Mouse (Mus musculus): ENCODE measurements around the gene Serpina12. TPM values are rescaled to one million over a fixed set of nuclear protein-coding genes. Genes with fewer than 3 reads are reported as not detected.

Gene Serpina12
- polyA plus RNA-seq (2015; fragmentation: Nextera tagmentation; extraction: Ambion mirVana) = not detected in 2 replicates

DNA sequence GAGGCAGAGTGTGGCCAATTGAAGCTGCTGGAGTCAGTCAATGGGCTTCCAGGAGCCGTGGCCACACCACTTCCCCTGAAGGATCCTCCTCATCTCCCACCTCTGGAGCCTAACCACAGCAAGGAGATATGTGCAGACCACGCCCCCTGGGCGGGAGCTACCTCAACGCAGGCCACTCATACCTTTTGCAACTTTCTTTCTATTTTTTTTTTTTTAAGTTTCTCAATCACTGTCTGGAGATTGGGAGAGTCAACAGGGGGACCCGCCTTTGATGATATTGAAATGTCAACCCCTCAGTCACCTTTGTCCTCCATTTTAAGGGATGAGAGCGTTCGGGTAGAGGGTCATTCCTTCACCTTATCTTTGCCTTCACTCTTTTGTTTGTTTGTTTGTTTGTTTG lies at the start of gene Serpina12:
TSS of gene Serpina12 (minus strand) at position 101 of the 400 bp plus-strand sequence.
- no peaks in the 10 kb centered on the region for H3K36me3 ChIP-seq
- 88% methylated on average over 7 of the region's 7 CpGs for WGBS

DNA sequence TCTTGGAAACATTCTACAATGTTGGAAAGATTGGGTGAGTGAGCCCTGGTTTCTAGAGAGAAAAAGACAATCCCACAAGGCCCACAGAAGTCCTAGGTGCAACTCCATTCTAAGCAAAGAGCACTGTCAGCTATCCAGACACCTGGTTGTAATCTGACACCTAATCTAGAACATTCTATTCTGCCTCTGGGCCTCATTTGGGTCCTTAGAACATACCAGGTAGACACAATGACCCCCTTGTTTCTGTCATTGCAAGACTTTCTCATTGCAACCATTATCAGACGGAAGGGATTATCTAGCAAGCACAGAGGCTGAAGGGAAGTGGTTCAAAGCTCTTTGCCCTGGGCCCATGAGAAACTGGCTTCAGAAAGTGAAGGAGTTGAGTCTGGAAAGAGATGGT lies 47.1 kb upstream of the Serpina12 start:
- Histone ChIP-seq H3K36me3 (no peaks in the 10 kb centered on the region), H3K9me3 (replicated peaks) (no peaks in the 10 kb centered on the region), H3K4me3 (replicated peaks) (no peak overlapping the region), H3K9ac (no peak overlapping the region), H3K4me1 (no peaks in the 10 kb centered on the region), H3K4me2 (no peak overlapping the region), H3K27ac (no peak overlapping the region), H3K27me3 (no peaks in the 10 kb centered on the region)
- 90% methylated on average over 1 of the region's 1 CpGs for WGBS
- ATAC-seq (replicated peaks; ENCODE audit: low FRiP score) = no peak

More for the DNA sequence above, at the start of gene Serpina12:
- no peak for ATAC-seq (replicated peaks; ENCODE audit: low FRiP score)
- no peaks in the 10 kb centered on the region for H3K9me3 ChIP-seq (replicated peaks)
- H3K4me3 ChIP-seq (replicated peaks) = no peak within 1 kb of the TSS
- H3K27me3 ChIP-seq = no peaks in the 10 kb centered on the region
- H3K27ac ChIP-seq = no peak within 1 kb of the TSS
- no peaks in the 10 kb centered on the region for H3K4me1 ChIP-seq
- H3K4me2 ChIP-seq = no peak within 1 kb of the TSS
- no peak within 1 kb of the TSS for H3K9ac ChIP-seq

DNA sequence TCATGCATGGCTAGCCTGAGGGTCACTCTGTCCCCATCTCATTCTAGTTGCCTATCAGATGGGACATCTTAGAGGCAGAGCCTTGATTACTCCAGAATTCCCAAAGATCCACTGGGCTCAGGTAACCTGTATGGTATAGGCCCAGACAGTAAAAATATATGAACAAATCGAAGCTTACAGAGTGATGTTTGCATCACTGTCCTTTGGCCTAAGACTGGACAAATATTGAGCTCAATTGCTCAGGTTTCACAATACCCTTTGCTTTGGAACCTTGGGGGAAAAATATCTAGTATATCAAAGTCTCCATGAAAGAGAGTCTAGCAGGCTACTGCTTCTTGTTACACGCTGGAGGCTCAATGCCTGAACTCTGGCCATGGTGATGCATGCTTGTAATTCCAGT lies 45.9 kb upstream of the Serpina12 start:
- H3K4me2 ChIP-seq = no peak overlapping the region
- no peaks in the 10 kb centered on the region for H3K4me1 ChIP-seq
- no peak overlapping the region for H3K9ac ChIP-seq
- no peak overlapping the region for H3K4me3 ChIP-seq (replicated peaks)
- ATAC-seq (replicated peaks; ENCODE audit: low FRiP score) = no peak
- H3K27me3 ChIP-seq = no peaks in the 10 kb centered on the region
- 69% methylated on average over 2 of the region's 2 CpGs for WGBS
- H3K36me3 ChIP-seq = no peaks in the 10 kb centered on the region
- H3K27ac ChIP-seq = no peak overlapping the region
- no peaks in the 10 kb centered on the region for H3K9me3 ChIP-seq (replicated peaks)

DNA sequence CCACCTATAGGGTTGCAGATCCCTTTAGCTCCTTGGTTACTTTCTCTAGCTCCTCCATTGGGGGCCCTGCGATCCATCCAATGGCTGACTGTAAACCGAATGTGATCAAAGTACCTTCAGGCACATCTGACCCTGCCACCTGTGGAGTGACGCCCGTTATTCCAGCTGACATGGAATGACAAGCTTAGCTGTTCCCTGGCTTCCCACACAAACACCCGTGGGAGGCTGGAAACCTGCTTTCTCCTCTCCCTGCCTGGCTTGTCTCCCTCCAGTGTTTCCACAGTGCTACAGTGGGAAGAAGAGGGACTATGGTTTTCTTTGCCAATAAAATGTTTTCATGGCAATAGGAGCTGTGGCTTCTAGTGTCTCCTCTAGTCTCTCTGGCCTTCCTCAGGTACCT lies 28.0 kb upstream of the Serpina12 start:
- WGBS = 50% methylated on average over 5 of the region's 5 CpGs
- Histone ChIP-seq H3K27ac (no peak overlapping the region), H3K27me3 (no peaks in the 10 kb centered on the region), H3K36me3 (no peaks in the 10 kb centered on the region), H3K9me3 (replicated peaks) (no peaks in the 10 kb centered on the region), H3K4me1 (no peaks in the 10 kb centered on the region), H3K4me3 (replicated peaks) (no peak overlapping the region), H3K9ac (no peak overlapping the region), H3K4me2 (no peak overlapping the region)
- ATAC-seq (replicated peaks; ENCODE audit: low FRiP score) = no peak

DNA sequence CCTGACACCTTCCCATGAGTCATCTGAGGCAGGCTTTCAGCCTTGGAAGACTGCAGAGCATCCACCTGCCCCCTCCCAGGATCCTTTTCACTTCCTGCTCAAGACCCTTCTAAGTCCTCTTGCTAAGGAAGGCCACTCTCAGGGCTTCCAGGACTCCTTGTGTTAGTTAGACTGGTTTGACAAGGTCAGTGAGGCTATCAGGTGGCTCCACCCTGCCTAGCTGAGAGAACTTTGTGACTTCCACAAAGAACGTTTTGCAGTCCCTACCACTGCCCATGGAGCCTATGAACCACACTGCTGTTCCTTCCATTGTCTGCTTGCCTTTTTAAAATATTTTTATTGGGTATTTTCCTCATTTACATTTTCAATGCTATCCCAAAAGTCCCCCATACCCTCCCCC lies 27.5 kb upstream of the Serpina12 start:
- Histone ChIP-seq H3K4me2 (no peak overlapping the region), H3K4me1 (no peaks in the 10 kb centered on the region), H3K36me3 (no peaks in the 10 kb centered on the region), H3K27me3 (no peaks in the 10 kb centered on the region), H3K9me3 (replicated peaks) (no peaks in the 10 kb centered on the region), H3K4me3 (replicated peaks) (no peak overlapping the region), H3K27ac (no peak overlapping the region), H3K9ac (no peak overlapping the region)
- 56% methylated on average over 1 of the region's 1 CpGs for WGBS
- no peak for ATAC-seq (replicated peaks; ENCODE audit: low FRiP score)

DNA sequence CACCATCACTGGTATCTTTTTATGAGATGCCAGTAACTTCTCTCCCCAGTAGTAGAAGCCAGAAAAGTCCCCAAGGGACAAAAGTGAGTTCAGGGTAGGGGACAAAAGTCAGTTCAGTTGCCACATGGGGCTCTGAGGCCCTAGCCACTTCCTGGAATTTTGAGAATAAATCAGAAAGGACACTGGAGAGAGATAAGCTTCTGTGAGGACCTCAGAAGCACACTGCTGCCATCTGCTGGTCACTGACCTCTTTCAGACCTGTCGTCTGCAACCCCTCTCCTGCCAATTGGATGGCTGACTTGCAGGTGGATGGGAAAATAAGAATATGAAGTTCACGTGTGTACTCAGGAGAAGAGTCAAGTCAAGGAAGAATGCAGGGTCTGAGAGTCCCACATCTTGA lies 25.4 kb upstream of the Serpina12 start:
- no peak for ATAC-seq (replicated peaks; ENCODE audit: low FRiP score)
- no peaks in the 10 kb centered on the region for H3K36me3 ChIP-seq
- no peaks in the 10 kb centered on the region for H3K27me3 ChIP-seq
- H3K4me1 ChIP-seq = no peaks in the 10 kb centered on the region
- H3K9ac ChIP-seq = no peak overlapping the region
- no peaks in the 10 kb centered on the region for H3K9me3 ChIP-seq (replicated peaks)
- no peak overlapping the region for H3K27ac ChIP-seq
- no peak overlapping the region for H3K4me3 ChIP-seq (replicated peaks)
- H3K4me2 ChIP-seq = no peak overlapping the region
- 7% methylated on average over 2 of the region's 2 CpGs for WGBS

DNA sequence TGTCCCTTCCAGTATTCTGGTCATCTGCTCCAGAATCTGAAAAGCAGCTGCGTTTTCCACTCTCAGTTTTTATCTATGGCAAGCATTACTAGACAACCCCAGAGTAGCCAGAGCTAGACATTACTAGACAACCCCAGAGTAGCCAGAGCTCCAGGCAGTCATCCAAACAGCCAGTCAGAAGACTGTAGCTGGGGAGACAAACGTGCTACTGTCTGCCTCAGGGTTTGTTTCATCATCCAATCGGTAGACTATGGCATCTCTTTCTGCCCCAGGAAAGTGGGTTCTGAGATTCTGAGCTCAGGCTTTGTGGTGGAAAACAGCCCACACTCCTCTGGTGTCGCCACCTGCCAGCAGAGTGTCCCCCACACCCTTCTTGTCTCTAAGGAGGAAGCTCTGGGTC lies 23.3 kb upstream of the Serpina12 start:
- H3K4me1 ChIP-seq = no peaks in the 10 kb centered on the region
- no peaks in the 10 kb centered on the region for H3K9me3 ChIP-seq (replicated peaks)
- peak overlapping the region; percentile 31 for H3K4me3 ChIP-seq (replicated peaks)
- WGBS = 38% methylated on average over 4 of the region's 4 CpGs
- ATAC-seq (replicated peaks; ENCODE audit: low FRiP score) = 0 out of 2 replicates have a peak, but pooled peaks have one; percentile 40
- no peaks in the 10 kb centered on the region for H3K27me3 ChIP-seq
- no peak overlapping the region for H3K27ac ChIP-seq
- H3K4me2 ChIP-seq = peak overlapping the region; percentile 44
- H3K9ac ChIP-seq = no peak overlapping the region
- no peaks in the 10 kb centered on the region for H3K36me3 ChIP-seq

DNA sequence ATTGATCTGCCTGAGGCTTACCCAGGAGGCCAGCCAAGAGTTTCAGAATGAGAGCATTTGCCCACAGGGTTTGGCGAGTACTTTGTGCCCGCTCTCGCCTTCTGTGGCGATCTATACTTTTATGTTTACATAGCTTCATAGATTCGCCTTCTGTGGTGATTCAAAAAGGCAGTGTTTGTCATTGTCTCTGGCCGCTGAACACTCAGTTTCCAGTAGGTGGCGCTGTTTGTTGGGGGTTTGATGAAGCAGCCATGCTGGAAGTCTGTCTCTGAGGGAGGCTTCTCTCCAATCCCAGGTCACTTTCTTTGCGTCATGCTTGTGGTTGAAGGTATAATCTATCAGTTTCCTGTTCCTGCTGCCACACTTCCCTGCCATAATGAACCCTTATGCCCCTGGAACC lies 22.0 kb upstream of the Serpina12 start:
- Histone ChIP-seq H3K4me2 (no peak overlapping the region), H3K27me3 (no peaks in the 10 kb centered on the region), H3K4me1 (no peaks in the 10 kb centered on the region), H3K9me3 (replicated peaks) (no peaks in the 10 kb centered on the region), H3K9ac (no peak overlapping the region), H3K36me3 (no peaks in the 10 kb centered on the region), H3K27ac (no peak overlapping the region), H3K4me3 (replicated peaks) (no peak overlapping the region)
- ATAC-seq (replicated peaks; ENCODE audit: low FRiP score) = 0 out of 2 replicates have a peak, but pooled peaks have one; percentile 8
- 22% methylated on average over 8 of the region's 8 CpGs for WGBS

DNA sequence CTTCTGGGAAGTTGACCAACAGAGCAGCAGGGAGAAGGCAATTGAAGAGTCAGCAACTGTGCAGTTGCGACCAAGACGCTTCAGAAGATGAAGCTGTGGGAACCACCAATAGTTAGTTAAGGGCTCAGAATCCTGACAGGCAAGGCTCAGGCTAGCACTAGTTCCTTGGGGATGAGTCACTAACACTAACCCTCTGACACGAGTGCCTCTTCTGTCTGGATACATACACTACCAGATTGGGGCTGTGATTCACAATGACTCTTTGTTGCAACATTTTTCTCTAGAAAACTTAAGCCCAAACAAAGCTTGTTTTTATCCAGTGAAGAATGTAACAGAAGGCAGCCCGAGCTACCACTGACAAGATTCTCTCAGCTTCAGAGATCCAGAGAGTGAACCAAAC lies 20.8 kb upstream of the Serpina12 start:
- Histone ChIP-seq H3K36me3 (no peaks in the 10 kb centered on the region), H3K4me3 (replicated peaks) (no peak overlapping the region), H3K9ac (no peak overlapping the region), H3K9me3 (replicated peaks) (no peaks in the 10 kb centered on the region), H3K4me2 (no peak overlapping the region), H3K27ac (no peak overlapping the region), H3K4me1 (no peaks in the 10 kb centered on the region), H3K27me3 (peaks cover 2% of the 10 kb centered on the region; the same call in 1 of the 2 replicates)
- 86% methylated on average over 4 of the region's 4 CpGs for WGBS
- no peak for ATAC-seq (replicated peaks; ENCODE audit: low FRiP score)

DNA sequence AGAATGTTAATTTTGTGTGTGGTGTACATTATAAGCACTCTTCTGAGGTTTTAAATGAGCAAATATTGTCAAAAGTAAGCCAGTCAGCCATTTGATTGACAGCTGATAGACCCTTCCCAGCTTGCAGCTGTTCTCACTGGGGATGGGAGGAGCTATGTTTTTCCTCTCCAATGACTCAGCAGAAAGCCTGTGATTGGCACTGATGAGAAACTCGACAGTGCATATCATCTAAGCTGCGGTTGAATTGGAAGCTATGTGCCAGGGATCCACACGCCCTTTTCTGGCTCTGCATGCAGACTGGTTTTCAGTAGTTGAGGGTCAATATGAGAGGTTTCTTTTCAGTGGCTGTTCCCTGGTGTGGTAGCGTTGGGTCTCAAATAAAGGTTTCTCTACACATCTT lies 20.3 kb upstream of the Serpina12 start:
- Histone ChIP-seq H3K9me3 (replicated peaks) (no peaks in the 10 kb centered on the region), H3K9ac (no peak overlapping the region), H3K4me2 (no peak overlapping the region), H3K4me3 (replicated peaks) (no peak overlapping the region), H3K27me3 (peaks cover 2% of the 10 kb centered on the region; the same call in 1 of the 2 replicates), H3K27ac (no peak overlapping the region), H3K4me1 (no peaks in the 10 kb centered on the region), H3K36me3 (no peaks in the 10 kb centered on the region)
- 65% methylated on average over 4 of the region's 4 CpGs for WGBS
- no peak for ATAC-seq (replicated peaks; ENCODE audit: low FRiP score)

DNA sequence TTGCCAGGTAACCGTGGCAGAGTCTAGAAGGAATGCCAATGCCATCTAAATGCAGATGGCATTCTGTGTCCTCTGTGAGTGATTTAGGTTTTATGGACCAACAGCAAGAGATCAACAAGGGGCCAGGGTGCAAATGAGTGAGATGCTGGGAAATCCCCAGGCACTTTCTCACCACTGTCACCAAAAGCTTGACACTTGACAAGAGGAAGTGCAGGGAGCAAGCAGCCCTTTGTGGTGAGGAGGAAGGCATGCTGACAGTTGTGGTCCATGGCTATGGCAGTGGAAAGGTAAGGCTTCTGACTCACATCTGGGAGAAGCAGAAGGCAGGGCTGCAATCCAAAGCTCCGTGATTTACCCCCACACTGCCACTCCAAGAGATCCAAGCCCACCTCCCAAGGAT lies 17.6 kb upstream of the Serpina12 start:
- no peak overlapping the region for H3K4me2 ChIP-seq
- H3K27ac ChIP-seq = no peak overlapping the region
- no peak overlapping the region for H3K9ac ChIP-seq
- peaks cover 2% of the 10 kb centered on the region; the same call in 1 of the 2 replicates for H3K27me3 ChIP-seq
- H3K4me1 ChIP-seq = no peaks in the 10 kb centered on the region
- WGBS = 39% methylated on average over 2 of the region's 2 CpGs
- H3K36me3 ChIP-seq = no peaks in the 10 kb centered on the region
- no peaks in the 10 kb centered on the region for H3K9me3 ChIP-seq (replicated peaks)
- no peak for ATAC-seq (replicated peaks; ENCODE audit: low FRiP score)
- no peak overlapping the region for H3K4me3 ChIP-seq (replicated peaks)

DNA sequence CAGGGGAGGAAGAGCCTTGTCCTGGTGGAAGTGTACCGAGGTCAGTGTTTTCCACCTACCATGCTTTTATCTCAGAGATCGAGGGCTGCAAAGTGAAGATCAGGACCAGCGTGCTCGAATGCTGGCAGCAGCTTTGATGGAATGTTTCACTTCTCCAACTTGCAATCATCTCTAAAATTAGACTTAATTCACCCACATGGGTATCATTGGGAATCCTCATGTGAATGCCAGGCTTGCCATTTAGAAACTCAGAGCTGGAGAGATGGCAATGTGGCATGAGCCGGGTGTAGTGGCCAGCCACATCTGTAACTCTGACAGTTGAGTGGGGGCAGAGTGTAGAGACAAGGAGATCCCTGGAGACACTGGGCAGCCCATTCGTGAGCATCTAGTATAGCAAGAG lies 15.9 kb upstream of the Serpina12 start:
- H3K4me3 ChIP-seq (replicated peaks) = no peak overlapping the region
- no peak for ATAC-seq (replicated peaks; ENCODE audit: low FRiP score)
- no peaks in the 10 kb centered on the region for H3K36me3 ChIP-seq
- H3K4me1 ChIP-seq = no peaks in the 10 kb centered on the region
- no peaks in the 10 kb centered on the region for H3K9me3 ChIP-seq (replicated peaks)
- H3K4me2 ChIP-seq = no peak overlapping the region
- no peak overlapping the region for H3K27ac ChIP-seq
- WGBS = 70% methylated on average over 6 of the region's 6 CpGs
- no peak overlapping the region for H3K9ac ChIP-seq
- peaks cover 2% of the 10 kb centered on the region; the same call in 1 of the 2 replicates for H3K27me3 ChIP-seq

DNA sequence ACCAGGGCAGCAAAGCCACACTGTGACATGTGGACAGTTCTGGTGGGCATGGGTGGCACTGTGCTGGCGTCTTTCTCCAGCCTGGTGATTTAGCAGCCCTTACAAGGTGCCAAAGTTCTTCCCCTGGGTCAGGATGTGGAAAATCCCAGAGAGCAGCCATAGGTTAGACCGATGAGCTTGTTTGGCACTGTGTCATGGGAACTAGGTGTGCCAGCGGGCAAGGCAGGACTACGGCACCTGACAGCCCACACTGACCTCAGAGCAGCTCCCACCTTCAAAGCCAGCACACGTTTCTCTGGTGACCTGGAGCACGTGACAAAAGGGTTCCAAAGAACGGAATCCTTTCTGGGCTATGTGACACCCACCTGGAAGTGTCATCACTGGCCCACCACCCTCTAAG lies 13.3 kb upstream of the Serpina12 start:
- ATAC-seq (replicated peaks; ENCODE audit: low FRiP score) = no peak
- no peaks in the 10 kb centered on the region for H3K4me1 ChIP-seq
- H3K4me2 ChIP-seq = no peak overlapping the region
- H3K27ac ChIP-seq = no peak overlapping the region
- H3K27me3 ChIP-seq = peaks cover 2% of the 10 kb centered on the region; the same call in 1 of the 2 replicates
- no peaks in the 10 kb centered on the region for H3K36me3 ChIP-seq
- 78% methylated on average over 7 of the region's 7 CpGs for WGBS
- no peak overlapping the region for H3K9ac ChIP-seq
- H3K4me3 ChIP-seq (replicated peaks) = no peak overlapping the region
- H3K9me3 ChIP-seq (replicated peaks) = no peaks in the 10 kb centered on the region
